Mouse (Mus musculus): Measurements from ENCODE around the gene Gm42715.
A peak's percentile ranks its signal among the peaks of the same experiment; 100 is the strongest.
"Not testable (repeated sequence)": the region's sequence is repeated elsewhere in the genome, so short reads cannot be mapped to it uniquely, and the experiment has no call there.

Gene Gm42715

GRCm38 (mm10) chr7:127498407-127498806, 21.0 kb upstream of the Gm42715 start:
- DNase-seq = no peak

GRCm38 (mm10) chr7:127508291-127508690, 11.1 kb upstream of the Gm42715 start:
- DNase-seq = no peak

GRCm38 (mm10) chr7:127509830-127510229, 9.6 kb upstream of the Gm42715 start:
- DNase-seq = not testable (repeated sequence)

- DNase-seq = no peak
Observed at GRCm38 (mm10) chr7:127511241-127511640, 8.1 kb upstream of the Gm42715 start.

GRCm38 (mm10) chr7:127511808-127512230, 7.6 kb upstream of the Gm42715 start, which contains the start of gene Srcap:
Srcap (plus strand) TSS chr7:127511983.
- peak; percentile 93 for DNase-seq

GRCm38 (mm10) chr7:127512231-127513015, 7.0 kb upstream of the Gm42715 start:
- peak; percentile 89 for DNase-seq

- no peak for DNase-seq
Observed at GRCm38 (mm10) chr7:127513016-127513390, 6.4 kb upstream of the Gm42715 start.

GRCm38 (mm10) chr7:127513781-127514180, 5.6 kb upstream of the Gm42715 start:
- no peak for DNase-seq

- DNase-seq = no peak
Observed at GRCm38 (mm10) chr7:127515846-127516245, 3.5 kb upstream of the Gm42715 start.

GRCm38 (mm10) chr7:127516344-127516743, 3.0 kb upstream of the Gm42715 start:
- DNase-seq = no peak

- DNase-seq = no peak
Observed at GRCm38 (mm10) chr7:127541671-127542070, 22.3 kb downstream of the Gm42715 start.

GRCm38 (mm10) chr7:127549116-127549835, 29.9 kb downstream of the Gm42715 start:
- DNase-seq = no peak

- no peak for DNase-seq
Observed at GRCm38 (mm10) chr7:127551558-127551957, 32.2 kb downstream of the Gm42715 start.

GRCm38 (mm10) chr7:127560580-127560979, 41.2 kb downstream of the Gm42715 start:
- no peak for DNase-seq

GRCm38 (mm10) chr7:127561340-127561858, 42.0 kb downstream of the Gm42715 start, which contains the start of gene Tmem265:
Tmem265 (plus strand) TSS chr7:127561390.
- no peak for DNase-seq

GRCm38 (mm10) chr7:127564381-127565150, 45.2 kb downstream of the Gm42715 start:
- DNase-seq = no peak

GRCm38 (mm10) chr7:127572895-127573471, 53.6 kb downstream of the Gm42715 start, which contains the start of gene Phkg2:
Phkg2 (plus strand) TSS chr7:127573340.
- DNase-seq = peak; percentile 90

GRCm38 (mm10) chr7:127573503-127574008, 54.2 kb downstream of the Gm42715 start:
- no peak for DNase-seq

GRCm38 (mm10) chr7:127574115-127574514, 54.7 kb downstream of the Gm42715 start:
- DNase-seq = no peak

- DNase-seq = no peak
Observed at GRCm38 (mm10) chr7:127583260-127583659, 63.9 kb downstream of the Gm42715 start.

- no peak for DNase-seq
Observed at GRCm38 (mm10) chr7:127585031-127585430, 65.6 kb downstream of the Gm42715 start.

- no peak for DNase-seq
Observed at GRCm38 (mm10) chr7:127586149-127586548, 66.8 kb downstream of the Gm42715 start.

All from right cerebral cortex, postnatal 25 days (tissue).